Mouse (Mus musculus) cerebellum, postnatal 25 days (tissue): Measurements from ENCODE around the gene Eftud2.

Experiments
- DNase-seq, 2 experiments: peaks; one replicate each; pipeline ENCODE4 v3.0.0; 2021; ENCODE audit warnings: mixed read lengths in 2 of 2

Gene Eftud2

GRCm38 (mm10) chr11:102874801-102875334 lies 5.9 kb downstream of the Eftud2 start:
- DNase-seq, result peak; percentile 82 to 87

DNA sequence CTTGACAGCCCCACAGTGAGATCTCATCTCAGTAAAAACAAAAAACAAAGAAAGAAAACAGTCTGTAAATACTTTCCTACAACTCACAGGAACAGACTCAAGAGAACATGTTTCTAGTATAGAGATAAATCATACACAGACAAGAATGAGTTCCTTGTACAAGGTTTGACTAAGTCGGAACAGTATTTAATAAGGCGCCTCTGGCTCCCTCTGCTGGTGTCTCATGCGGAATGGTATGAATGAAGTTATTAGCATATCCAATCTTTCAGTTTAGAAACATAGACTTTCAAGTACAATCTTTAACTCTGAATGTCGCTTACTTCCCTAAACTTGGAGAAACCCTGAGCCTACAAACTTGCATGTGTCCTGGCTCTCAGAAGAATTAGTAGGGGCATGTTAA lies 16.5 kb downstream of the Eftud2 start:
- peak; percentile 70 to 86 for DNase-seq

GRCm38 (mm10) chr11:102859933-102860332 lies 20.9 kb downstream of the Eftud2 start:
- DNase-seq, result peak; percentile 67

GRCm38 (mm10) chr11:102858951-102859350 lies 21.8 kb downstream of the Eftud2 start:
- peak; percentile 51 to 60 for DNase-seq

- DNase-seq, result no peak
These were observed 24.8 kb downstream of the Eftud2 start for GRCm38 (mm10) chr11:102855941-102856340.

DNA sequence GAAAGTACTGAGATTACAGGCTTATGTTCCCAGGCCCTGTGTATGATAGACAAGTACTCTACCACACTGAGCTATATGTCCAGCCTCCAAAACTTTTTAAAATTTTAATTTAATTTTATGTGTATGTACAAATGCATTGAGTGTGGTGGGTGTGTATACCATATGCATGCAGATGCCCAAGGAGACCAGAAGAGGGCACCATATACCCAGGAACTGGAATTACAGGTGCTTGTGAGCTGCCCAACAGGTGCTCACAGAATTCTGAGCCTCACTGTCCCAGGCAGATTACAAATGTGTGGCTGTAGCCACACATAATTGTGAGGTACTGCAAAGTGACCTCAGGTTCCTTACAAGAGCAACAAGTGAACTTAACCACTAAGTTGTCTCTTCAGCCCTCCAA lies 27.0 kb downstream of the Eftud2 start:
- no peak for DNase-seq

DNA sequence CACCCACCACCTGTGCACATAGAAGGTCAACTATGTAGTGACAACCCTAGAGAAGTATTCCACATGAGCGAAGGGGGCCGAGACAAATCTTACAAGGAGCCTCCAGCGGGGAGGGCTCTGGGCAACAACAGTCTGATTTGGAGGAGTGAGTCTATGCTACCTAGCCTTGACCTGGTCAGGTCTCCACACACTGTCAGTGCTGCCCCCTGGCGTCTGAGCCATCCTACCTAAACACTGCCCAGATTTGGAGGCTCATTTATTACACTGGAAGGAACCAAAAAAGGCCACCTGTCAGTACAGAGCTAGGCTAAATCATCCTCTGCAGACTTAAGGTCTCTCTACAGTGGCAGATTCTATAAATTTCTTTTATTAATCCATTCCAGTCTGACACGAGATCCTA lies 28.9 kb downstream of the Eftud2 start:
- DNase-seq, result peak; percentile 81 to 88

DNA sequence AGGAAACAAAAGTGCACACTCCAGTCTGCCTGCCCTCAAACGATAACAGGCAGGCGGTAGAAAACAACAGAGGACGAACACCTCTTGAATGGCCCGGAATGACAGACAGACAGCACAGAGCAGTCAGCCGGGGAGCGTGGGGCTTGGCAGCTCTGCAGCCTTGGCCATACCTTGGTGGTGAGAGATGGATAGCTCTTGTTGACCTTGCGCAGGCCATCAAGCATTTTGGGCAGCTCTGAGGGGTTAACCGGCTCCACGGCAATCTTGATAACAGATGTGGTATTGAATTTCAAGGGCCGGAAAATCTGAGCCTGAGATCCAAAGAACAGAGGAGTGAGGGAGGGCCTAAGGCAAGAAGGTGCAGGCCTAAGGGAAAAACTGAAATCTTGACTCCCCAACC lies 34.9 kb downstream of the Eftud2 start:
- no peak for DNase-seq

GRCm38 (mm10) chr11:102838616-102839150 lies 42.1 kb downstream of the Eftud2 start:
- no peak for DNase-seq

DNA sequence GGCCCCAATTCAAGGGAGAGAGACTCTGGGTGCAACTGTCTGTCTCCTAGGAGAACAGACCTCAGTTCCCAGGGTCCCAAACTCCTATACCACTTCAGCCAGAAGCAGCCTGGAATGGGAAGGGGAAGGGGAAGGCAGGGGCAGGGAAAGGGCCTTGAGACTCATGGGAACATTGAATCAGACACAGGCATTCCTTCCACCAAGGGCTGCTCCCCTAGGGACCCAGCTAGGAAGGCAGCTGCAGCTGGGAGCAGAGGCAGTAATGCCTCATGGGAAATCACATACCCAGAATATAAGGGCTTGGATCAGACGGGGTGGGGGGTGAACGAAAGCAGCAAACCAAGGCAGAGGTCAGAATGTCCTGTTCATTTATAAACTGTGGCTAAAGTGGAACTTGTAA lies 42.7 kb downstream of the Eftud2 start:
- DNase-seq, result no peak

DNA sequence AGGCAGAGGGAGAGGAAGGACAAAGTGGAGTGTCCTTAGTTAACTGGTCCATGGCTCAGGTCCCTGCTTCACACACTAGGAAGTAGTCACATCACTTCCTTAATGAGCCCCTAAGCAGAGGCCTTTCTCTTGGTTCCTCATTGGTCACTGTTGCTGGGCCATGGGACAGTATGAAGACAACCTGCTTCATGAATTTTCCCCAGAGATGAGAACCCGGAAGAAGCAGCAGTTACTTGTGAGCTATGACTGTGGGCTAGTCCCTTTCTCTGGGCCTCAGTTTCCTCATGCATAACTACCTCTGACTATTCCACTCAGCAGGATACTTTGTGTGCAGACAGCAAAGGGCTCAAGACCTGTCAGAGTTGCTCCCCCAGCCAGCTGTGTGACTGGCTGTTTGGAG lies 43.4 kb downstream of the Eftud2 start:
- no peak for DNase-seq

GRCm38 (mm10) chr11:102836146-102836545 lies 44.6 kb downstream of the Eftud2 start:
- DNase-seq, result no peak

- no peak for DNase-seq
These were observed 45.2 kb downstream of the Eftud2 start, which contains the start of gene Higd1b for GRCm38 (mm10) chr11:102835549-102835948. TSS of gene Higd1b (plus strand) at chr11:102835849.

GRCm38 (mm10) chr11:102834219-102834618 lies 46.6 kb downstream of the Eftud2 start:
- no peak for DNase-seq

DNA sequence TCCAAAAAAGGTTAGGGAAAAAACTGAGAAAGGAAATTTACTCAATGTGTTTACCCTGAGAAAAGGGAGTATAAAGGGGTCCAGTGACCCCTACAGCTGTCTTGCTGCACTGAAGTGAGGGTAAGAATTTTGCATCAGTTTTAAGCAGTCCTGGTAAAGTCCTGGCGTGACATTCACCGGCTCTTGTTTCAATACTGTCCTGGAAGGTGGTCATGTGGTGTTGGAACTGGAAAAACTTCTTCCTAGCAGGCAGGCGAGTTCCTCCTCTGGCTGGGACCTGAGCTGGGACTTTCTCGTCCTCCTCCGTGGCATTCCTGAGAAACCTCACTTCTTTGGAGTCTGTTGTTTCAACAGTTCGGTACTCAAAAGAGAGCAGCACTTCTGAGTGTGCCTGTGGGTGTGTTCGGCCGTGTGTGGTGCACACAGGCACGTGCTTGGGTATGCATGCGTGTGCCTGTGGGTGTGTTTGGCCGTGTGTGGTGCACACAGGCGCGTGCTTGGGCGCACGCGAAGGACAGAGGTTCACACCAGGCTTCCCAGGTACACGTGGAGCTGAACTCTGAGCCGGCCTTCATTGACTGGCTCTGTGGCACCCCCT lies 48.0 kb downstream of the Eftud2 start:
- no peak for DNase-seq

GRCm38 (mm10) chr11:102830276-102830675 lies 50.5 kb downstream of the Eftud2 start:
- no peak for DNase-seq

DNA sequence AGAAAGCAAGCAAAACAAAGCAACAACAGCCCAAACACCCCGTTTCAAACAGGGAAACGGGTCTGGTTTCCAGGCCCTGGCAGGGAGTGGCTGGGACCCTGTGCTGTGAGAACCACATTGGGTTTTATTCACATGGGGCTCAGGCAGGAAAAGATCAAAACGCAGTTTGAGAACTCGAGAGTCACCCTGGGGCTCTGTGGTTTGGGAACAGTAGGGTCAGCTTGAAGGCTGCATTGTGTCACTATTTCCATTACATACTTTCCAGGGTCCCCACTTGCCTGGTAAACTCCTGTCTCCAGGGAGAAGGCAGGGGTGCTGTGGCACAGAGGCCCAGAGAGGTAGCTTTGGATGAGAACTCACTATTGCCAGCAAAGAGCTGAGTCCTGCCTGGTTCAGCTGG lies 53.7 kb downstream of the Eftud2 start:
- DNase-seq, result no peak

- no peak for DNase-seq
These were observed 54.3 kb downstream of the Eftud2 start for GRCm38 (mm10) chr11:102826476-102826875.

- DNase-seq, result peak in 1 of 2 experiments; percentile 15
These were observed 59.6 kb downstream of the Eftud2 start for GRCm38 (mm10) chr11:102821231-102821630.

GRCm38 (mm10) chr11:102820432-102820831 lies 60.4 kb downstream of the Eftud2 start:
- no peak for DNase-seq

DNA sequence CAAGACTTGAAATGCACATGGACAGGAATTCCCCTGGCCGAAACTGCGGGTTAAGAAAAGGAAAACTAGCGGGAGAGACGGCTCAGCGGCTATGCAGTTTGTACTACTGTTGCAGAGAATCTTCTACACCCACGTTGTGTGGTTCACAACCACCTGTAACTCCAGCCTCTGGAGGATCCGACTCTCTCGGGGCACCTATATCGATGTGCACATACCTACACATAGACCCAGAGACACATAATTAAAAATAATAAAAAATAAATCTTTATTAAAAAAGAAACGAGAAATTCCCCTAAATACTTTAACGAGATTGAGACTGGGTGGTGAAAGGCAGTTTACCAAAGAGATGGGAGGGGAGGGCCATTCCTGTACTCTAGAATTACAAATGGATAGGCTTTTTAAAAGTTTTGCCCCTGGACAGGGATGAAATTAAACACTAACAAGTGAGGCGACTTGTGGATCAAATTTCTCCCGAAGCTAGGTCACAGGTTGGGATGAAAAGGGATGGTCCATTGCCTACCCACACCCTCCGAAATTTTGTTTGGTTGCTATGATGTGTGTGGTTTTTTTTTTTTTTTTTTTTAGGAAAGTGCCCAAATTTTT lies 60.9 kb downstream of the Eftud2 start:
- DNase-seq, result no peak

GRCm38 (mm10) chr11:102819021-102819782 lies 61.6 kb downstream of the Eftud2 start, which contains the start of gene Gjc1:
TSS of gene Gjc1 (minus strand) at chr11:102819700.
- DNase-seq, result peak; percentile 69 to 83
